Mouse (Mus musculus) midbrain, embryonic 10.5 days (tissue): ENCODE data around the gene Sp140. TPM values are rescaled to one million over a fixed set of nuclear protein-coding genes. Genes with fewer than 3 reads are reported as not detected.
"Not testable (repeated sequence)": the region's sequence is repeated elsewhere in the genome, so short reads cannot be mapped to it uniquely, and the experiment has no call there.

Experiments used
- DNase-seq: peaks from one replicate; pipeline ENCODE4 v3.0.0-alpha.2; 2017; ENCODE audit warnings: low spot score
- H3K27ac ChIP-seq: fragments of 300-500 bp; sonication (generic); replicated peaks from 2 replicates; pipeline ENCODE4 v1.5.1; 2016; ENCODE audit warnings: mild to moderate bottlenecking
- H3K27me3 ChIP-seq: fragments of 300-500 bp; sonication (generic); 2 replicates; pipeline ENCODE4 v1.6.1; 2016; ENCODE audit warnings: low read depth, mild to moderate bottlenecking; ENCODE audit not compliant: poor library complexity, severe bottlenecking
- H3K36me3 ChIP-seq: fragments of 300-500 bp; sonication (generic); 2 replicates; pipeline ENCODE4 v1.6.1; 2016; ENCODE audit warnings: mild to moderate bottlenecking, moderate library complexity
- H3K4me1 ChIP-seq: fragments of 300-500 bp; sonication (generic); 2 replicates; pipeline ENCODE4 v1.6.1; 2016
- H3K4me3 ChIP-seq: fragments of 300-500 bp; sonication (generic); 2 replicates; pipeline ENCODE4 v1.5.1; 2016; ENCODE audit warnings: mild to moderate bottlenecking, moderate library complexity
- H3K9me3 ChIP-seq: fragments of 300-500 bp; sonication (generic); replicated peaks from 2 replicates; pipeline ENCODE4 v1.6.1; 2016; ENCODE audit warnings: mild to moderate bottlenecking
- WGBS: fragments of 180-500 bp; shearing (Covaris S2); methylation state at CpG from one replicate; pipeline ENCODE4 v1.1.7; 2016; 5-methylcytosine and 5-hydroxymethylcytosine counted together
- polyA plus RNA-seq: library from polyadenylated mRNA; unstranded; fragments of >200 nt; fragmentation: Nextera tagmentation; extraction: Ambion mirVana; gene quantifications from 2 replicates; pipeline ENCODE4 v1.2.1, GENCODE M21; 2016

Sp140 gene
- 0.54 and 0.68 TPM in 2 replicates for polyA plus RNA-seq

DNA sequence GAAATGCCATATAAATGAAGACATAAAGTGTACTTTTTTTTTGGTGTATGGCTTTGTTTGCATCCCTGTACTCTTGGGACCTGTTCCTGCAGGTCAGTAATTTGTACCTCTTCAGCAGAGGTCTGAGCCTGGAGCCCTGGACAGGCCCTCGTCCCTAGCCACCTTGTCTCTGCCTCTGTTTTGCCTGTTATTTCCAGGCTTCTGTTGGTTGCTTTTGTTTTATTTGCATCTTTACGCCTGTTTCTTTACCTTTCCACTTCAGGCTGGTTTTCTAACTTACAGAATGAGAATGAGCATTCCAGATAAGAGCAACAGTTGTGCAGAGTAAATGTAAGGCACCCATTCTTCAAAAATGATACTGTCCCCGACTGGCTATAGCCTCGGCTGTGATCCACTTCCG, at the start of gene Sp140:
Gene Sp140, plus strand, starts transcription at position 301 of the 400 bp plus-strand sequence.
- H3K9me3 ChIP-seq, H3K4me3 ChIP-seq, H3K36me3 ChIP-seq, H3K4me1 ChIP-seq, H3K27me3 ChIP-seq, DNase-seq, H3K27ac ChIP-seq: not testable (repeated sequence)
- WGBS: 50% methylated on average over 1 of the region's 5 CpGs

DNA sequence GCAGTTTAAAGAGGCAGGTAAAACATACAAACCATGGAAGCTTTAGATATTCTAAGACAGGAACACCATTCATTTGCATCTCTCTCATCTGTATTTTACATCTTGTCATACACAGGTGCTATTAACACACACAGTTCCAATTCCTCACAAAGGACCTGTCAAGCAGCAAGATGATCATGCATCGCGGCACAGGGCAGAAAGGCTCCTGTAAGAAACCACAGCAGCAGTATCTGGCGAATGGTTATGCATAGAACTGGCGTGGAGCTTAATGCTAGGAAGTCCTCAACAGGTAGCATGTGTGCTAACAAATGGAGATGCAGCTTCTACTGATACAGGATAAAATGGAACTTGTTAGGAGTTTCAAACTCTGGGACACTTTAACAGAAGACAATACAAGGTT, 44.9 kb upstream of the Sp140 start:
- WGBS: 87% methylated on average over 4 of the region's 4 CpGs
- not testable (repeated sequence) for H3K4me3 ChIP-seq, H3K27ac ChIP-seq

GRCm38 (mm10) chr1:85573554-85573953, 26.6 kb upstream of the Sp140 start:
- 78% methylated on average over 4 of the region's 4 CpGs for WGBS
- not testable (repeated sequence) for DNase-seq, H3K27me3 ChIP-seq, H3K9me3 ChIP-seq, H3K36me3 ChIP-seq, H3K4me3 ChIP-seq, H3K27ac ChIP-seq, H3K4me1 ChIP-seq

More for the DNA sequence above, 44.9 kb upstream of the Sp140 start:
- H3K4me1 ChIP-seq, DNase-seq, H3K27me3 ChIP-seq, H3K36me3 ChIP-seq, H3K9me3 ChIP-seq: not testable (repeated sequence)

GRCm38 (mm10) chr1:85575376-85575775, 24.8 kb upstream of the Sp140 start, which contains the start of gene G530012D18Rik:
Gene G530012D18Rik (plus strand): TSS chr1:85575676.
- not testable (repeated sequence) for H3K9me3 ChIP-seq, H3K27me3 ChIP-seq, H3K4me3 ChIP-seq, H3K36me3 ChIP-seq, H3K27ac ChIP-seq, H3K4me1 ChIP-seq, DNase-seq
- 74% methylated on average over 2 of the region's 3 CpGs for WGBS

- not testable (repeated sequence) for H3K4me3 ChIP-seq, H3K9me3 ChIP-seq, H3K27ac ChIP-seq, H3K27me3 ChIP-seq, H3K36me3 ChIP-seq, H3K4me1 ChIP-seq, DNase-seq
- 66% methylated on average over 3 of the region's 3 CpGs for WGBS
Observed at GRCm38 (mm10) chr1:85578372-85579010, 21.7 kb upstream of the Sp140 start.

GRCm38 (mm10) chr1:85579199-85580147, 20.7 kb upstream of the Sp140 start:
- DNase-seq, H3K36me3 ChIP-seq, H3K27ac ChIP-seq, H3K4me3 ChIP-seq, H3K27me3 ChIP-seq, H3K9me3 ChIP-seq, H3K4me1 ChIP-seq: not testable (repeated sequence)
- 72% methylated on average over 6 of the region's 7 CpGs for WGBS

GRCm38 (mm10) chr1:85580148-85580534, 20.0 kb upstream of the Sp140 start:
- not testable (repeated sequence) for H3K27ac ChIP-seq, H3K27me3 ChIP-seq, H3K9me3 ChIP-seq, H3K4me3 ChIP-seq, DNase-seq, H3K4me1 ChIP-seq, H3K36me3 ChIP-seq
- 82% methylated on average over 3 of the region's 4 CpGs for WGBS

GRCm38 (mm10) chr1:85580578-85580977, 19.6 kb upstream of the Sp140 start:
- H3K4me1 ChIP-seq, H3K36me3 ChIP-seq, H3K9me3 ChIP-seq, DNase-seq, H3K27ac ChIP-seq, H3K27me3 ChIP-seq, H3K4me3 ChIP-seq: not testable (repeated sequence)
- 76% methylated on average over 3 of the region's 3 CpGs for WGBS

DNA sequence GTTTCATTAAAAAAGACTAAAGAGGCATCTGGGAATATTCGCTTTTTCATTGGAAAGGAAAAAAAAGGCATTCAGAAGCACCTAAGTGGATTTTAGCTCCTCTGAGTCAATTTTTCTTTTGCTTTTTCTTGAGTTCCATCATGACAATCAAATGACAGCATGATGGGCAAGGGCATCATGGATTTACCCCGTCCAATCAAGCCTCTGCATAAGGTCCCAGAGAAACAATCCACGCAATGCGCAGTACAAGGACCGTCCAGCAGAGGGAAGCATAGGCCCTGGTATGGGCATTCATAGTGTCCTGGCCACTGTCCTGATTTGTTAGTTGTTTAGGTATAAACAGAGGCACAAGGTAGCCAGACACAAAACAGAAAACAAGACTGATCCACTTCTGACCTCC, 18.7 kb upstream of the Sp140 start:
- H3K27ac ChIP-seq, H3K36me3 ChIP-seq, DNase-seq, H3K27me3 ChIP-seq, H3K9me3 ChIP-seq, H3K4me3 ChIP-seq, H3K4me1 ChIP-seq: not testable (repeated sequence)
- 29% methylated on average over 5 of the region's 5 CpGs for WGBS

DNA sequence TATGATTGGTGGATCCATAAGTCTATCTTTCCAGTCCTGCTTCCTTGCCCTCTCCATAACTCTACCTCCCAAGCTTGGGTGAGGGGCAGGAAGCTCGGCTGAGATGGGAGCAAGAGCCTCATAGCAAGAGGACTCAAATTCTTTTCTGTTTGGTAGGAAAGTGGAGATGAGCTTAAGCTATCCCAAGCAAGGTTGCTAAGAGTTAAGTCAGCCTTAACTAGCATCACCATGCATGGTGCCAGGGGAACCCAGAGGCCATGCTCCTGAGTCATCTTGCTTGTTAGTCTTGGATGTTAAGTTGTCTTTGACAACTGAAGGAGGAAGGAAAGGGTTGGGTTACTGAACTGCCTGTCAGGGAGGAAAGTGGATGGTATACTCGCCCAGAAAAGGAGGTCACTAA, 11.5 kb upstream of the Sp140 start:
- not testable (repeated sequence) for H3K27ac ChIP-seq, H3K36me3 ChIP-seq, H3K4me3 ChIP-seq, DNase-seq, H3K27me3 ChIP-seq, H3K4me1 ChIP-seq, H3K9me3 ChIP-seq
- WGBS: 80% methylated on average over 1 of the region's 2 CpGs

GRCm38 (mm10) chr1:85592526-85592925, 7.7 kb upstream of the Sp140 start:
- not testable (repeated sequence) for H3K4me3 ChIP-seq, DNase-seq, H3K27ac ChIP-seq, H3K27me3 ChIP-seq, H3K4me1 ChIP-seq, H3K36me3 ChIP-seq, H3K9me3 ChIP-seq
- 89% methylated on average over 8 of the region's 8 CpGs for WGBS

DNA sequence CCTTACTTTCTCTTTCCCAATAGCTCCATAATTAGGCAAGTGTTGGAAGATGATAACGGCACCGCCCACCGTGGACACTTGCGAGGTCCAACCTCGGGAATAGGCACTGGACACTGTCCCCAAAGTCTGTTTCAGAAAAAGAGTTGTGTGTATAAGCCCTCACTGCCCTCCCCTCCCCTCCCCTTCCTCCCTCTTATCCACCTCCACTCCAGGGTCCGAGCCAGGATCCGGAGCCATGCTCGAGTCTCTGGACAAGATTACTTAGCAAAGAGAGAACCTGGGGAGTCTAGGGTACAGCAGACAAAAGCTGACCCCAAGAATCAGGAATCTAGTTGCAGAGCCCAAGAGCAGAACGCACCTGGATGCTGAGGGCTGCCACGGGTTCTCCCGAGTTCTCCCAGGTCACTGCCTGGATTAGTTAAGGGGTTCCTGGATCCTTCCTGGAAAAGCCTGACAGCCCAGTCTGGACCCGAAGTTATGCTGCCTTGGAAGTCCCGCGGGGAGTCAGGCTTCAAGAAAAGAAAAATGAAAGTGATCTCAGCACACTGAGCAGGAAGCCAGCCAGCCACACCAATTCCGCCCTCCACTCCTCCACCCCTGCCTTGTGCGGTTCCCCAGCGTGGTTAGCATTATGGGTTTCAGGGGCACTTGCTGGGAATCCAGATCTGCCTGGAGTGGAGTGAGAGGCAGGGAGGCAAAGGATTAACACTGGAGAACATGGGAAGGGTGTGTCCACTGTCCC, 1.7 kb upstream of the Sp140 start, which contains the start of gene Sp110:
Gene Sp110, minus strand, starts transcription at position 547 of the 742 bp plus-strand sequence.
- DNase-seq, H3K27ac ChIP-seq: not testable (repeated sequence)

More for the DNA sequence above, 1.7 kb upstream of the Sp140 start, which contains the start of gene Sp110:
- H3K27me3 ChIP-seq, H3K4me3 ChIP-seq, H3K4me1 ChIP-seq, H3K9me3 ChIP-seq, H3K36me3 ChIP-seq: not testable (repeated sequence)
- WGBS: 79% methylated on average over 17 of the region's 17 CpGs
